Mouse (Mus musculus): ENCODE data around the gene Lpcat2. TPM values are rescaled to one million over a fixed set of nuclear protein-coding genes. Genes with fewer than 3 reads are reported as not detected.

Gene Lpcat2
- polyA plus RNA-seq, 1 experiment from 2014 or later = 7.0 TPM

- Histone ChIP-seq H3K4me1 (ENCODE audit: control insufficient read depth, insufficient read depth, low read length) (peaks cover 11% of the 10 kb centered on the region), H3K9me3 (ENCODE audit: control insufficient read depth, low read length) (no peaks in the 10 kb centered on the region), H3K36me3 (ENCODE audit: control insufficient read depth, insufficient read depth, low read length) (no peaks in the 10 kb centered on the region), H3K27ac (ENCODE audit: low read depth, low read length) (no peak overlapping the region), H3K4me3 (ENCODE audit: low read length) (peak overlapping the region; percentile 38), H3K4me2 (replicated peaks; ENCODE audit: low read depth, low read length) (peak overlapping the region; percentile 76), H3K27me3 (ENCODE audit: control insufficient read depth, insufficient read depth, low read length) (peaks cover 43% of the 10 kb centered on the region), H3K9ac (ENCODE audit: low read depth, low read length) (peak overlapping the region; percentile 18; the same call in 1 of the 2 replicates)
- ATAC-seq (ENCODE audit: low FRiP score, low TSS enrichment) = peak; percentile 75
- WGBS = under 1% methylated on average over 42 of the region's 42 CpGs
Measured at GRCm38 (mm10) chr8:92960451-92960911, 105.3 kb downstream of the Lpcat2 start.

- Histone ChIP-seq H3K9me3 (ENCODE audit: control insufficient read depth, low read length) (no peaks in the 10 kb centered on the region), H3K36me3 (ENCODE audit: control insufficient read depth, insufficient read depth, low read length) (no peaks in the 10 kb centered on the region), H3K4me1 (ENCODE audit: control insufficient read depth, insufficient read depth, low read length) (peaks cover 11% of the 10 kb centered on the region), H3K4me3 (ENCODE audit: low read length) (peak overlapping the region; percentile 38), H3K27me3 (ENCODE audit: control insufficient read depth, insufficient read depth, low read length) (peaks cover 43% of the 10 kb centered on the region), H3K4me2 (replicated peaks; ENCODE audit: low read depth, low read length) (peak overlapping the region; percentile 76), H3K27ac (ENCODE audit: low read depth, low read length) (no peak overlapping the region), H3K9ac (ENCODE audit: low read depth, low read length) (no peak overlapping the region)
- 2% methylated on average over 25 of the region's 25 CpGs for WGBS
- ATAC-seq (ENCODE audit: low FRiP score, low TSS enrichment) = no peak; the same call in 1 of the 2 replicates
Measured at GRCm38 (mm10) chr8:92961088-92961487, 105.9 kb downstream of the Lpcat2 start.

GRCm38 (mm10) chr8:92964556-92964955 lies 109.4 kb downstream of the Lpcat2 start:
- H3K27me3 ChIP-seq (ENCODE audit: control insufficient read depth, insufficient read depth, low read length) = peaks cover 36% of the 10 kb centered on the region
- 65% methylated on average over 2 of the region's 2 CpGs for WGBS
- H3K9ac ChIP-seq (ENCODE audit: low read depth, low read length) = no peak overlapping the region
- no peak overlapping the region for H3K4me2 ChIP-seq (replicated peaks; ENCODE audit: low read depth, low read length)
- no peaks in the 10 kb centered on the region for H3K36me3 ChIP-seq (ENCODE audit: control insufficient read depth, insufficient read depth, low read length)
- no peak overlapping the region for H3K4me3 ChIP-seq (ENCODE audit: low read length)
- no peak overlapping the region for H3K27ac ChIP-seq (ENCODE audit: low read depth, low read length)
- no peak for ATAC-seq (ENCODE audit: low FRiP score, low TSS enrichment)
- peaks cover 11% of the 10 kb centered on the region for H3K4me1 ChIP-seq (ENCODE audit: control insufficient read depth, insufficient read depth, low read length)
- H3K9me3 ChIP-seq (ENCODE audit: control insufficient read depth, low read length) = no peaks in the 10 kb centered on the region

Small RNAs within 50 kb of the gene (microRNA-seq; reads per million reads assigned to microRNA genes)
- not detected for gene Gm22151

Other genes starting within 250 kb of the Lpcat2 start
- not detected in 2 replicates for gene Irx6, start 181.1 kb upstream of the Lpcat2 start, polyA plus RNA-seq (2014; fragmentation: Nextera tagmentation; extraction: Ambion mirVana)
- gene Mmp2, start 28.0 kb upstream of the Lpcat2 start, polyA plus RNA-seq (2014; fragmentation: Nextera tagmentation; extraction: Ambion mirVana) = 131 and 162 TPM in 2 replicates
- gene Capns2, start 46.1 kb downstream of the Lpcat2 start, polyA plus RNA-seq (2014; fragmentation: Nextera tagmentation; extraction: Ambion mirVana) = 0.20 and 0.72 TPM in 2 replicates
- 0.03 TPM in 1 of 2 replicates, not detected in the other for gene Slc6a2, start 104.7 kb downstream of the Lpcat2 start, polyA plus RNA-seq (2014; fragmentation: Nextera tagmentation; extraction: Ambion mirVana)
- gene Ces1a, start 192.9 kb downstream of the Lpcat2 start, polyA plus RNA-seq (2014; fragmentation: Nextera tagmentation; extraction: Ambion mirVana) = not detected in 2 replicates
- not detected in 2 replicates for gene Ces1b, start 224.7 kb downstream of the Lpcat2 start, polyA plus RNA-seq (2014; fragmentation: Nextera tagmentation; extraction: Ambion mirVana)